Mouse (Mus musculus) cortical plate, adult 2 months (tissue): ENCODE data around the gene Lamb3.

Source experiments
- CTCF ChIP-seq: fragments of 200-500 bp; IDR thresholded peaks from 2 replicates; pipeline ENCODE4 v1.5.1; 2011; ENCODE audit warnings: mild to moderate bottlenecking, control low read depth, low read length; ENCODE audit not compliant: insufficient read depth; ENCODE audit errors: extremely low read depth
- POLR2A ChIP-seq: fragments of 200-500 bp; IDR thresholded peaks from 2 replicates; pipeline ENCODE4 v1.6.1; 2011; ENCODE audit warnings: mild to moderate bottlenecking, low read length, control low read depth; ENCODE audit not compliant: insufficient read depth; ENCODE audit errors: extremely low read depth

- TF ChIP-seq POLR2A (no peak), CTCF (no peak)
These were observed 124.5 kb downstream of the Lamb3 start for GRCm38 (mm10) chr1:193332018-193332417.
